ENCODE assay signal across 8 mouse cellular contexts in the genomic region with DNA sequence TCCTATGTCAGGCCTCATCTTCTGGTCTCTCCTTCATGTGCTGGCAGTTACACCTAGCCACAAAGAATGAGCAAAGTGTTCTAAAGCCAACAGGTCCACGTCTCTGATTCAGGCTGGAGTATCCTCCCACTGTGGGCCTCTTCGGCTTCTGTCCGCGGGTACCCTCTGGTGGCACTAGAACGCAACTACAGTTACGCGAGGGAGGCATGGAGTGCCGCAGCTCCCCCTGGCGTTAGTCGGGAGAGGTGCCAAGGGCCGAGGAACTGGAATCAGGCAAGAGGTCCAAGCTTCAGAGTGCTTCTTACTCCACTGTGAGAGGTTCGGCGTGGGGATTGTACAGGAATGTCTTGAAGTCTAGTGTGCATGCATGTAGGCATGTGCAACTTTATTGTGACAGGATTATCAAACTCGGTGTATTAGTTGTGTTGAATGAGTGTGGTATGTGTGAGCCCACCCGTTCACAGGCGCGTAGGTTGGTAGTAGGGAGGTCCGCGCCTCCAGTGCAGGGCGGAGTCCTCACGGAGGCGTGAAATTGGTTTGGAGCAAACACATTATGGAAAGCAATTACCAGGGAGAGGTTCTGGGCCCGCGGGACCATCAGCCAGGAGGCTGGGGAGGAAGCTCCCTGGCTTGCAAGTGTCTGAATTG. TPM values are rescaled to one million over a fixed set of nuclear protein-coding genes. Genes with fewer than 3 reads are reported as not detected.
DNase-seq lines count a peak whose midpoint lies in the region; ATAC-seq lines count a peak whose summit lies in the region.

No protein-coding gene starts in this region.

- peaks cover 89% of the 10 kb centered on the region for H3K27me3 ChIP-seq in forebrain, embryonic 10.5 days (ENCODE audit: poor library complexity, severe bottlenecking)
- peaks cover 57% of the 10 kb centered on the region for H3K27me3 ChIP-seq in heart, embryonic 16.5 days (ENCODE audit: control insufficient read depth, insufficient read depth, low read length)
- peaks cover 93% of the 10 kb centered on the region for H3K27me3 ChIP-seq in liver, embryonic 12.5 days (replicated peaks)
- H3K27me3 ChIP-seq in stomach, embryonic 15.5 days (replicated peaks): peaks cover 49% of the 10 kb centered on the region

- H3K36me3 ChIP-seq in forebrain, embryonic 10.5 days (replicated peaks): no peaks in the 10 kb centered on the region
- H3K36me3 ChIP-seq in heart, embryonic 16.5 days (ENCODE audit: control insufficient read depth, insufficient read depth): no peaks in the 10 kb centered on the region
- no peaks in the 10 kb centered on the region for H3K36me3 ChIP-seq in liver, embryonic 12.5 days
- H3K36me3 ChIP-seq in stomach, embryonic 15.5 days: no peaks in the 10 kb centered on the region

- peak; percentile 88 to 89 for DNase-seq in CD8-positive naive resting alpha-beta T cell, adult 2 months (ENCODE audit: low read depth in 2 of 2, low spot score in 2 of 2)
- DNase-seq in brain, embryonic 18.5 days (ENCODE audit: low read depth, low spot score): peak; percentile 51
- peak; percentile 89 for DNase-seq in forebrain, embryonic 10.5 days (ENCODE audit: extremely low spot score, low spot score)
- peak; percentile 92 for DNase-seq in kidney, postnatal 14 days
- peak; percentile 94 for DNase-seq in neural tube, embryonic 10.5 days (ENCODE audit: extremely low spot score, low spot score)

- H3K4me2 ChIP-seq in heart, embryonic 16.5 days (ENCODE audit: low read depth, low read length): no peak overlapping the region
- H3K4me2 ChIP-seq in liver, embryonic 12.5 days: no peak overlapping the region
- no peak overlapping the region for H3K4me2 ChIP-seq in stomach, embryonic 15.5 days

- H3K4me1 ChIP-seq in forebrain, embryonic 10.5 days: peaks cover 51% of the 10 kb centered on the region
- H3K4me1 ChIP-seq in heart, embryonic 16.5 days (ENCODE audit: control insufficient read depth, insufficient read depth, low read length): peaks cover 11% of the 10 kb centered on the region
- peaks cover 11% of the 10 kb centered on the region; the same call in 1 of the 2 replicates for H3K4me1 ChIP-seq in liver, embryonic 12.5 days
- H3K4me1 ChIP-seq in stomach, embryonic 15.5 days: peaks cover 15% of the 10 kb centered on the region

- no peaks in the 10 kb centered on the region for H3K9me3 ChIP-seq in forebrain, embryonic 10.5 days
- H3K9me3 ChIP-seq in heart, embryonic 16.5 days (replicated peaks; ENCODE audit: control insufficient read depth, low read length): no peaks in the 10 kb centered on the region
- H3K9me3 ChIP-seq in liver, embryonic 12.5 days (replicated peaks): no peaks in the 10 kb centered on the region
- H3K9me3 ChIP-seq in stomach, embryonic 15.5 days: no peaks in the 10 kb centered on the region

- 23% methylated on average over 24 of the region's 24 CpGs for WGBS in forebrain, embryonic 10.5 days
- WGBS in heart, embryonic 16.5 days: 18% methylated on average over 24 of the region's 24 CpGs
- WGBS in liver, embryonic 12.5 days (ENCODE audit: insufficient replicate concordance): 17% methylated on average over 24 of the region's 24 CpGs
- WGBS in stomach, embryonic 15.5 days: 16% methylated on average over 24 of the region's 24 CpGs

- ATAC-seq in heart, embryonic 16.5 days (replicated peaks; ENCODE audit: extremely low read depth, insufficient read depth, low FRiP score): peak; percentile 28; the same call in 1 of the 2 replicates
- ATAC-seq in liver, embryonic 12.5 days: peak; percentile 50
- peak; percentile 43; the same call in 1 of the 2 replicates for ATAC-seq in stomach, embryonic 15.5 days (ENCODE audit: insufficient read depth, low FRiP score, low read depth)

- no peak overlapping the region for H3K27ac ChIP-seq in forebrain, embryonic 10.5 days
- no peak overlapping the region for H3K27ac ChIP-seq in heart, embryonic 16.5 days (ENCODE audit: low read length)
- no peak overlapping the region for H3K27ac ChIP-seq in liver, embryonic 12.5 days
- H3K27ac ChIP-seq in stomach, embryonic 15.5 days: no peak overlapping the region

- no peak overlapping the region; the same call in 1 of the 2 replicates for H3K4me3 ChIP-seq in forebrain, embryonic 10.5 days
- H3K4me3 ChIP-seq in heart, embryonic 16.5 days (ENCODE audit: low read length): no peak overlapping the region
- H3K4me3 ChIP-seq in liver, embryonic 12.5 days: no peak overlapping the region
- no peak overlapping the region for H3K4me3 ChIP-seq in stomach, embryonic 15.5 days (replicated peaks)

- no peak overlapping the region for H3K9ac ChIP-seq in heart, embryonic 16.5 days (ENCODE audit: low read length)
- no peak overlapping the region for H3K9ac ChIP-seq in liver, embryonic 12.5 days
- no peak overlapping the region for H3K9ac ChIP-seq in stomach, embryonic 15.5 days

RNA-seq across cellular contexts. Expression of gene Gbx1, which starts 3.2 kb away (rescaled TPM):
- polyA plus RNA-seq in forebrain, embryonic 10.5 days (2016; fragmentation: Nextera tagmentation; extraction: Ambion mirVana): 0.09 and 0.21 TPM in 2 replicates
- polyA plus RNA-seq in heart, embryonic 16.5 days (2015; fragmentation: Nextera tagmentation; extraction: Ambion mirVana): not detected in 2 replicates
- not detected in 2 replicates for polyA plus RNA-seq in liver, embryonic 12.5 days (2016; fragmentation: Nextera tagmentation; extraction: Ambion mirVana)
- polyA plus RNA-seq in stomach, embryonic 15.5 days (2015; fragmentation: Nextera tagmentation; extraction: Ambion mirVana): 0.04 TPM in 1 of 2 replicates, not detected in the other

RNA-seq across cellular contexts. Expression of gene Asb10, which starts 10.6 kb away (rescaled TPM):
- polyA plus RNA-seq in forebrain, embryonic 10.5 days (2016; fragmentation: Nextera tagmentation; extraction: Ambion mirVana): 0.09 and 0.15 TPM in 2 replicates
- polyA plus RNA-seq in heart, embryonic 16.5 days (2015; fragmentation: Nextera tagmentation; extraction: Ambion mirVana): 10.1 and 10.2 TPM in 2 replicates
- polyA plus RNA-seq in liver, embryonic 12.5 days (2016; fragmentation: Nextera tagmentation; extraction: Ambion mirVana): 0.11 TPM in 1 of 2 replicates, not detected in the other
- 0.32 and 0.57 TPM in 2 replicates for polyA plus RNA-seq in stomach, embryonic 15.5 days (2015; fragmentation: Nextera tagmentation; extraction: Ambion mirVana)

RNA-seq across cellular contexts. Expression of gene 4931409K22Rik, which starts 26.4 kb away (rescaled TPM):
- polyA plus RNA-seq in forebrain, embryonic 10.5 days (2016; fragmentation: Nextera tagmentation; extraction: Ambion mirVana): 0.06 TPM in 1 of 2 replicates, not detected in the other
- polyA plus RNA-seq in heart, embryonic 16.5 days (2015; fragmentation: Nextera tagmentation; extraction: Ambion mirVana): not detected in 2 replicates
- 0.05 TPM in 1 of 2 replicates, not detected in the other for polyA plus RNA-seq in liver, embryonic 12.5 days (2016; fragmentation: Nextera tagmentation; extraction: Ambion mirVana)
- 0.14 and 0.24 TPM in 2 replicates for polyA plus RNA-seq in stomach, embryonic 15.5 days (2015; fragmentation: Nextera tagmentation; extraction: Ambion mirVana)

RNA-seq across cellular contexts. Expression of gene Abcf2, which starts 47.1 kb away (rescaled TPM):
- 193 and 197 TPM in 2 replicates for polyA plus RNA-seq in forebrain, embryonic 10.5 days (2016; fragmentation: Nextera tagmentation; extraction: Ambion mirVana)
- polyA plus RNA-seq in heart, embryonic 16.5 days (2015; fragmentation: Nextera tagmentation; extraction: Ambion mirVana): 68.1 and 72.6 TPM in 2 replicates
- polyA plus RNA-seq in liver, embryonic 12.5 days (2016; fragmentation: Nextera tagmentation; extraction: Ambion mirVana): 93.7 and 95.9 TPM in 2 replicates
- polyA plus RNA-seq in stomach, embryonic 15.5 days (2015; fragmentation: Nextera tagmentation; extraction: Ambion mirVana): 85.9 and 90.0 TPM in 2 replicates

RNA-seq across cellular contexts. Expression of gene Chpf2, which starts 56.4 kb away (rescaled TPM):
- polyA plus RNA-seq in forebrain, embryonic 10.5 days (2016; fragmentation: Nextera tagmentation; extraction: Ambion mirVana): 15.1 and 16.0 TPM in 2 replicates
- 14.4 and 14.8 TPM in 2 replicates for polyA plus RNA-seq in heart, embryonic 16.5 days (2015; fragmentation: Nextera tagmentation; extraction: Ambion mirVana)
- polyA plus RNA-seq in liver, embryonic 12.5 days (2016; fragmentation: Nextera tagmentation; extraction: Ambion mirVana): 16.6 and 17.6 TPM in 2 replicates
- 18.6 and 21.2 TPM in 2 replicates for polyA plus RNA-seq in stomach, embryonic 15.5 days (2015; fragmentation: Nextera tagmentation; extraction: Ambion mirVana)
